Mouse (Mus musculus) hindbrain, embryonic 16.5 days (tissue): ENCODE data around the gene Ndfip2. TPM values are rescaled to one million over a fixed set of nuclear protein-coding genes. Genes with fewer than 3 reads are reported as not detected.

Experiments
- ATAC-seq: fragments of 200-750 bp; cut with Nextera tagmentation; 2 replicates; pipeline ENCODE4 v1.8.0; 2017; ENCODE audit warnings: moderate TSS enrichment, moderate library complexity
- H3K27ac ChIP-seq: fragments of 300-500 bp; sonication (generic); 2 replicates; pipeline ENCODE4 v1.5.1; 2014; ENCODE audit warnings: low read depth, mild to moderate bottlenecking, control low read depth, low read length, moderate library complexity
- H3K27me3 ChIP-seq: fragments of 300-500 bp; sonication (generic); replicated peaks from 2 replicates; pipeline ENCODE4 v1.6.1; 2014; ENCODE audit warnings: low read length; ENCODE audit not compliant: control insufficient read depth, insufficient read depth
- H3K36me3 ChIP-seq: fragments of 300-500 bp; sonication (generic); 2 replicates; pipeline ENCODE4 v1.6.1; 2014; ENCODE audit warnings: mild to moderate bottlenecking, low read length, moderate library complexity, mixed read lengths; ENCODE audit not compliant: control insufficient read depth, insufficient read depth
- H3K4me1 ChIP-seq: fragments of 300-500 bp; sonication (generic); 2 replicates; pipeline ENCODE4 v1.6.1; 2014; ENCODE audit warnings: low read depth, low read length; ENCODE audit not compliant: control insufficient read depth, insufficient read depth
- H3K4me2 ChIP-seq: fragments of 300-500 bp; sonication (generic); 2 replicates; pipeline ENCODE4 v1.6.1; 2014; ENCODE audit warnings: mild to moderate bottlenecking, low read length, control low read depth, moderate library complexity
- H3K4me3 ChIP-seq: fragments of 300-500 bp; sonication (generic); 2 replicates; pipeline ENCODE4 v1.5.1; 2014; ENCODE audit warnings: mild to moderate bottlenecking, low read length, control low read depth, moderate library complexity
- H3K9ac ChIP-seq: fragments of 300-500 bp; sonication (generic); 2 replicates; pipeline ENCODE4 v1.6.1; 2014; ENCODE audit warnings: low read depth, mild to moderate bottlenecking, control low read depth, low read length, moderate library complexity
- H3K9me3 ChIP-seq: fragments of 300-500 bp; sonication (generic); 2 replicates; pipeline ENCODE4 v1.6.1; 2014; ENCODE audit warnings: mild to moderate bottlenecking, low read length, moderate library complexity; ENCODE audit not compliant: control insufficient read depth
- WGBS: fragments of 180-500 bp; shearing (Covaris S2); extraction: QIAGEN DNeasy Blood & Tissue Kit; methylation state at CpG from one replicate; pipeline ENCODE4 v1.1.7; 2014; 5-methylcytosine and 5-hydroxymethylcytosine counted together
- polyA plus RNA-seq: library from polyadenylated mRNA; unstranded; fragments of >200 nt; fragmentation: Nextera tagmentation; extraction: Ambion mirVana; gene quantifications from 2 replicates; pipeline ENCODE4 v1.2.1, GENCODE M21; 2015

The Ndfip2 gene
- polyA plus RNA-seq, 1 experiment from 2014 or later: 113 TPM

DNA sequence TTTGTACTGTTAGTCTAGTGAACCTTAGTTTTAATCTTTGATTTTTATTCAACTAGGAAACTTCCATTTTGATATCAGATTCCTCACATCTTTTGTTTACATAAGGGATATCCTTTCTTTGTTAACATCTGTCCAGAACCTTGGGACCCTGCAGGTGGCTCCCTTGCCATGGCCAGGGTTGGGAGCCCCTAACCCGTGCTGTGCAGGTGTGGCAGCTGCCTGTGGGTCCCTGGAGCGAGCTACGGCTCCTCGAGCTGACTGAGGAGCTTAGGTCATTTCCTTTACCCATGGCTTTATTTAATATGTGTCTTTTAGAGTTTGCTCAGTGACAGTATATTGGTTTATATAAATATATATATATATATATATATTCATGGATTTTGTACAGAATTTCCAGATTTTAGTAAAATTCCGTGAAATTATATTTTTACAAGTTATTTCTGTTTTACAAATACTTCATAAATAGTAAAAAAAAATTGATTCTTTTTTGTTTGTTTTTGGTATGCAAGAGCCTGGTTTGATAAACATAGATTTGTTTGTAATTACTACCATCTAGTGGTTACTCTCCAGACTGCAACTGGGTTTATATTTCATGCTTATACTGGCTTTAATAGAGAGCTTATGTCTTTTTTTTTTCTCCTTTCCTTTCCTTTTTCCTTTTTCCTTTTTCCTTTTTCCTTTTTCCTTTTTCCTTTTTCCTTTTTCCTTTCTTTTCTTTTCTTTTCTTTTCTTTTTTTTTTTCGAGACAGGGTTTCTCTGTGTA is 37.6 kb downstream of the Ndfip2 start:
- Histone ChIP-seq H3K4me2 (no peak overlapping the region), H3K27ac (no peak overlapping the region), H3K27me3 (no peaks in the 10 kb centered on the region), H3K4me1 (no peaks in the 10 kb centered on the region), H3K9ac (no peak overlapping the region), H3K36me3 (peaks cover 5% of the 10 kb centered on the region), H3K9me3 (no peaks in the 10 kb centered on the region), H3K4me3 (no peak overlapping the region)
- WGBS: 66% methylated on average over 6 of the region's 6 CpGs
- no peak for ATAC-seq

DNA sequence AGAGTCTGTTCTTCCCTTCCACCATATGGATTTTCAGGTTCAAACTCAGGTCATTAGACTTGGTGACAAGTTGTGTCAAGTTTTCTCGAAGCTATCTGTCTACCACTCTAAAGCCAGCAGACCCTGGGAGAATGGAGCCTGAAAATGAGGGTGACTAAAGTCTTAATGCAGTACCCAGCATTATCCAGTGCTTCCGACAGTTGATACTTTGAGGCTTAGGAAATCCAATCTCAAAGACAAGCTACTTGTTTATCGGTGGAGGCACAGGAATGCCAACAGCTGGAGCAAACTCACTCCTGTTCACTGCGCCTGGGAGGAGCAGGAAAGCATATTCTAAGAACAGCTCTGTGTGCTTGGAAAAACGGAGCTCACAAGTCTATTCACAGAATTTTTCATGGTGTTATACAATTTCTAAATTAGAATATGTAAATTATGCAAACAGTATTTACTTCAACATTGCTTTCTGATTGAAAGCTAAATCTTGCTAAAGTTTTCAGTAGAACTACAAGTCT is 41.4 kb downstream of the Ndfip2 start:
- H3K4me2 ChIP-seq: no peak overlapping the region
- H3K4me3 ChIP-seq: no peak overlapping the region
- ATAC-seq: no peak
- H3K36me3 ChIP-seq: peaks cover 2% of the 10 kb centered on the region; the same call in 1 of the 2 replicates
- no peaks in the 10 kb centered on the region for H3K27me3 ChIP-seq
- H3K9me3 ChIP-seq: no peaks in the 10 kb centered on the region
- no peak overlapping the region for H3K9ac ChIP-seq
- H3K27ac ChIP-seq: no peak overlapping the region
- WGBS: 74% methylated on average over 5 of the region's 5 CpGs
- H3K4me1 ChIP-seq: no peaks in the 10 kb centered on the region

DNA sequence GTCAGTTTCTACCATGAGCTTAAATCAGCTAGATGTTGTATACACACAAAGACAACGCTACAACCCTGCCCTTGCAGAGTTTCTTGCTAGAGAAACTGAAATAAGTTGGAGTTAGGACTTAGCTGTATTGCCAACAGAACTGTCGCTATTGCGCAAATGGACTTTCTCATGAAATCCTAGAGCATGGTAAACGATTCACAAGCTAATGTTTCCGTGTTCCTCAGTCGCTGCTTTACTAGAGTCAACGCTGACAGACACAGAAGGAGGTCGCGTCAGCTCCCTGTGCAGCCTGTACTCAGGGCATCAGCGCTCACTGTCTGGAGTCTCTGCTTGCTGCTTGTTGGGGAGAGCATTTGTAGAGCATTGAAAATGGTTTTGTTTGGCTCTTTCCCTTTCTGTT is 42.2 kb downstream of the Ndfip2 start:
- Histone ChIP-seq H3K27ac (no peak overlapping the region), H3K4me3 (no peak overlapping the region), H3K4me1 (no peaks in the 10 kb centered on the region), H3K36me3 (0 out of 2 replicates have a peak, but pooled peaks cover 2% of the 10 kb centered on the region), H3K9me3 (no peaks in the 10 kb centered on the region), H3K27me3 (no peaks in the 10 kb centered on the region), H3K9ac (no peak overlapping the region), H3K4me2 (no peak overlapping the region)
- ATAC-seq: no peak
- WGBS: 65% methylated on average over 10 of the region's 10 CpGs

DNA sequence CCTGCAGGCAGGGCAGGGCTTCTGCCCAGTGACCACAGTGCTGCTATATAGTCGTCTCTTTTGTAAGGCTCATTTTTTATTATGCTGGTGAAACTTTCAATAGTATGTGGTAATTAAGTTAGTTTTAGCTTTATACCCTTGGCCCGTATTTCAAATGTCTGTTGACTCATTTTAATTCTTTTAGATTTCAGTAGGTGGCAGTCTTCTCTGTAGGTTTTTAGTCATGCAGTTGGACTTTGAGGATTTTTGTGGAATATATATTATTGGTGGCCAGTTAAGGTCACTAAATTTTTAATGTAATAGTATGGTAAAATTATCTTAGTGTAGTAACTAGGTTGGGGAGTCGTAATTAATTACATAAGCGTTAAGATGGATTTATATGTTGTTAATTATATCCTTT is 44.3 kb downstream of the Ndfip2 start:
- Histone ChIP-seq H3K4me2 (no peak overlapping the region), H3K9me3 (no peaks in the 10 kb centered on the region), H3K4me1 (no peaks in the 10 kb centered on the region), H3K27me3 (no peaks in the 10 kb centered on the region), H3K36me3 (0 out of 2 replicates have a peak, but pooled peaks cover 2% of the 10 kb centered on the region), H3K27ac (no peak overlapping the region), H3K9ac (no peak overlapping the region), H3K4me3 (no peak overlapping the region)
- ATAC-seq: peak; percentile 11; the same call in 1 of the 2 replicates
- 56% methylated on average over 4 of the region's 4 CpGs for WGBS

DNA sequence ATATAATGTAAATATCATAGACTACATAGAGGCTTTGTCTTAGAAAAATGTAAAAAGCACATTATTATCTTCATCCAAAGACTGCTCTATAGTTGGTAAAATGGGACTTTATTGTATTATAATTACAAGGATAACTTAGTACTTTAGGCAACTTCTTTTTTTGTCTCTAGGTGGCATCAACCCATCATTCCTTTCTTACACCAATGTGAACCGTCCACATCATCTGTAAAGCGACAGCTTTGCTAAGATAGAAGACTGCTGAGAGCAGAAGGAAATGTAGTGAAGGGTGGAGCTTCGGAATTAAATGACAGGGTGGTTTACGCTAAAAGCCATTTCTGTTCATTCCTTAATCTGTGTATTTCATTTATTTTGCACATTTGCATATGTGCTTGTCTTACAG is 49.3 kb downstream of the Ndfip2 start:
- 0 out of 2 replicates have a peak, but pooled peaks have one; percentile 43 for ATAC-seq
- Histone ChIP-seq H3K4me2 (no peak overlapping the region), H3K36me3 (peaks cover 8% of the 10 kb centered on the region; the same call in 1 of the 2 replicates), H3K9ac (no peak overlapping the region), H3K4me3 (no peak overlapping the region), H3K9me3 (no peaks in the 10 kb centered on the region), H3K27me3 (no peaks in the 10 kb centered on the region), H3K27ac (no peak overlapping the region), H3K4me1 (no peaks in the 10 kb centered on the region)
- WGBS: 68% methylated on average over 4 of the region's 4 CpGs

DNA sequence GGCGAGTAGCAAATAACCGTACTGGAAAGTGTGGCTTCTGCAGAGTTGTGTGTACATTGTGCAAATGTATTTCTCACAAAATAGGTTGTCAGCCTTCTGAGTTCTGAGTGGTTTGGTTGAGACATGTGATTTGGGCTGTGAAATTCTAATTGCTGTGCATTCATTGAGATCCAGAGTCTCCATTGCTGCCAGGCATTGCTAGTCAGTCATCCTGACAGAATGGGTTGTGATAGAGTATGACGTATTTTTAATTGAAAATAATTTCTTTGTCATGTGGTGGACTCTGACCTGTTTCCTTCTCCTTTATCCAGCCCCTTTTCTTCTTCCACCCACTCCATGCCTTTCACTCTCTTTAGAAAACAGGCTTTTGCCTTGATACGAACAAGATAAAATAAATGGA is 54.0 kb downstream of the Ndfip2 start:
- Histone ChIP-seq H3K36me3 (peaks cover 6% of the 10 kb centered on the region; the same call in 1 of the 2 replicates), H3K4me2 (no peak overlapping the region), H3K4me1 (no peaks in the 10 kb centered on the region), H3K4me3 (no peak overlapping the region), H3K9me3 (no peaks in the 10 kb centered on the region), H3K9ac (no peak overlapping the region), H3K27me3 (no peaks in the 10 kb centered on the region), H3K27ac (no peak overlapping the region)
- WGBS: 81% methylated on average over 4 of the region's 4 CpGs
- ATAC-seq: no peak

DNA sequence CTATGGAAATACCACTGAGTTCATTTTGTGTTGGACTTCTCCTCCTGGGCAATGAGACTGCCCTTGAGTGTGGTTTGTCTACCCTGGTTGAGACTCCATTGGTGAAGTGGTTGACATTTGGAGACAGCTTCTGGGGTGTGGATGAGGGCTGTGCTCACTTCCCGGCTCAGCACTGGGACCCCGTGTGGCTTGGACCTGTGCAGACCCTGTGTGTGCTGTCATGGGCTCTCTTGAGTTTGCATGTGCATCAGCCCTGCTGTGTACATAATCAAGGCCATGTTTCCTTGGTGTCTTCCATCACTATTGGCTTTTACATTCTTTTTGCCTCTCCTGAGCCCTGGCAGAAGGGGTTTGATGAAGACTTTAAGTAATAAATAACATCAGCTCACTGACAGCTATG is 54.6 kb downstream of the Ndfip2 start:
- Histone ChIP-seq H3K9ac (no peak overlapping the region), H3K4me2 (no peak overlapping the region), H3K27me3 (no peaks in the 10 kb centered on the region), H3K27ac (no peak overlapping the region), H3K4me1 (no peaks in the 10 kb centered on the region), H3K36me3 (peaks cover 5% of the 10 kb centered on the region; the same call in 1 of the 2 replicates), H3K4me3 (no peak overlapping the region), H3K9me3 (no peaks in the 10 kb centered on the region)
- 90% methylated on average over 2 of the region's 2 CpGs for WGBS
- 0 out of 2 replicates have a peak, but pooled peaks have one; percentile 35 for ATAC-seq

DNA sequence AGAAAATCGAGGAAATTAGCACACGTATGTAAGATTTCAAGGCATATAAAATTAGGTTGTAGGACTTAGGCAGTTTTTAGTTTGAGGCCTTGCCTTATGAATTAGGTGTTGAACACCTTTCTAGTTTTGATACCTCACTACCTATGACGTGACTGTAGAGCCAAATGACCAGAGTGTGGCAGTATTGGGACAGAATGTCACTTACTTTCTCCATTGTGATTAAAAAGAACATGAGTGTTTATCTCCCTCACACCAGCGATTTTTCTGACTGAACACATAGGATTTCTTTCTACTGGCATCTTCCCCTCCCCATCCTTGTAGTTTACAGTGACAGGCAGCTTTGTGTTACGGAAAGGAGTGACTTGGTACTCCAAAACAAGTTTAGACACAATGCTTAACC is 55.5 kb downstream of the Ndfip2 start:
- 49% methylated on average over 5 of the region's 5 CpGs for WGBS

DNA sequence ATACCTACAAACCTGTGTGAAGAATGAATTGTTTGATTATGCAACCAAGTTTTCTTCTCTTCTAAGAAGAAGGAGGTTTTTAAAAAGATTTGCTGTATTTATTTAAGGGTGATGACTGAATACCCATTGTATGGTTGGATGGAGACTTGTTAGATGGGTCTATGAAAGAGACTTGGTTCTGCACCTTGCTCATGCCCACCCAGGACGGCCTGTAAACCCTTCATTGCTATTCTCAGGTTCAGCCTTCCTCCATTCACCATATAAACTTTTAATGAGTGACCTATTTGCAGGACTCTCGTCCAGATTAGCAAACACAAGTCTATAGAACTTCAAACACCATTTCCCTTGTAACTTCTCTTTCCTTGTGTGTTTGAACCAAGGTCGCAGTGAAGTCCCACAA is 63.3 kb downstream of the Ndfip2 start:
- H3K4me1 ChIP-seq: no peaks in the 10 kb centered on the region
- no peaks in the 10 kb centered on the region for H3K27me3 ChIP-seq
- H3K27ac ChIP-seq: no peak overlapping the region
- H3K9ac ChIP-seq: no peak overlapping the region
- no peak for ATAC-seq
- no peak overlapping the region for H3K4me3 ChIP-seq
- WGBS: 98% methylated on average over 3 of the region's 3 CpGs
- H3K36me3 ChIP-seq: no peaks in the 10 kb centered on the region
- no peaks in the 10 kb centered on the region for H3K9me3 ChIP-seq
- no peak overlapping the region for H3K4me2 ChIP-seq

More for the DNA sequence above, 55.5 kb downstream of the Ndfip2 start:
- no peak overlapping the region for H3K4me2 ChIP-seq
- no peak overlapping the region for H3K27ac ChIP-seq
- no peaks in the 10 kb centered on the region for H3K4me1 ChIP-seq
- no peaks in the 10 kb centered on the region for H3K27me3 ChIP-seq
- H3K36me3 ChIP-seq: peaks cover 4% of the 10 kb centered on the region; the same call in 1 of the 2 replicates
- peak; percentile 62 for ATAC-seq
- no peak overlapping the region for H3K9ac ChIP-seq
- H3K9me3 ChIP-seq: no peaks in the 10 kb centered on the region
- H3K4me3 ChIP-seq: no peak overlapping the region
